ENCODE assay signal across 1 mouse cellular context in genomic region chr6:136989824-136990497, GRCm38 (mm10).
TF ChIP-seq lines count a peak whose summit lies in the region.

No protein-coding gene starts in this region.

TF ChIP-seq in MEL, 35 proteins besides CTCF, POLR2A, EP300 and RAD21 (continued from another document):
- no peak for TF ChIP-seq CHD1 (IDR thresholded peaks at IDR 0.05; ENCODE audit: low read depth, low read length)
- no peak for TF ChIP-seq BHLHE40 (IDR thresholded peaks at IDR 0.05; ENCODE audit: borderline replicate concordance, low read depth, low read length)
- no peak for TF ChIP-seq USF2 (IDR thresholded peaks at IDR 0.05; ENCODE audit: borderline replicate concordance in 1 of 2, insufficient read depth in 1 of 2, low read depth in 1 of 2, low read length in 2 of 2)
- 0 out of 2 replicates have a peak, but pooled peaks have one; percentile 32 for TF ChIP-seq ELF1 (IDR thresholded peaks at IDR 0.05; ENCODE audit: low read depth, low read length)
- TF ChIP-seq POLR2AphosphoS2 (IDR thresholded peaks at IDR 0.05; ENCODE audit: low read length), result no peak
